Mouse (Mus musculus) small intestine, adult 10 weeks (tissue): ENCODE measurements around the gene Nob1. TPM values are rescaled to one million over a fixed set of nuclear protein-coding genes. Genes with fewer than 3 reads are reported as not detected.

Experiments used
- polyA plus RNA-seq: library from polyadenylated mRNA; stranded (reverse); fragments of 350-450 nt; fragmentation: Illumina TruSeq; extraction: RNeasy Lipid Tissue Mini Kit (QIAGEN cat#74804); gene quantifications from one replicate; pipeline ENCODE4 v1.2.3, GENCODE M21; 2014; ENCODE audit warnings: low replicate concordance

Nob1 gene
- polyA plus RNA-seq: 2.0 TPM

DNA sequence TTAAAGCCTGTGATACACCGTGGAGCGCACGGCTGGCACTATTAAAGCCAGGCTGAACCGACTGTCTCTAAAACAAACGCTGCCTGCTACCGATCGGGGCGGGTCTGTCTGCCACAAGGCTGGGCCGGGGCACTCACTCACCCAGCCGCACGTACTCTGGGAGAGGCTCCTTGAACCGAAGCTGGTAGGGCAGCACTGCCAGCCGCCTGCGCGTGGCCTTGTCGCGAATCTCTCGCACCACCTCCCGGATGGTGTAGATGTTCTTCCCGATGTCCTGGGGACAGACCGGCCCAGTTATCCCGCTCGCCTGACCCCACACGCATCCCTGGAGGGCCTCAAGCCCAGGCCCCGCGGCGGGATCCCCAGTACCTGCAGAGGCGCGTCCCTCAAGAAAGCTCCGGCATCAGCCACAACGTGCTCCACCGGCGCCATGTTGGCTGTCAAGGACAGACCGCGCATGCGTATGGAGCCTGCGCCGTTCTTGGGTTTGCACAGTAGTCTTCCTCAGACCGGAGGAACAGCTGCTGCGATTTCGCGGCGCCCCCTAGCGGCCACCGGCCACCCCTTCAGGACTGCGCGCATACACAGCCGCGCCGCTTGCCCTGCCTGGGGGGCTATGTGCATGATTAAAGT, at the start of gene Nob1:
Gene Nob1 (minus strand): TSS at position 455 of the 633 bp plus-strand sequence.

GRCm38 (mm10) chr8:107435962-107436831, 11.3 kb upstream of the Nob1 start, which contains the start of gene Wwp2:
Gene Wwp2, plus strand, starts transcription at chr8:107436365.

DNA sequence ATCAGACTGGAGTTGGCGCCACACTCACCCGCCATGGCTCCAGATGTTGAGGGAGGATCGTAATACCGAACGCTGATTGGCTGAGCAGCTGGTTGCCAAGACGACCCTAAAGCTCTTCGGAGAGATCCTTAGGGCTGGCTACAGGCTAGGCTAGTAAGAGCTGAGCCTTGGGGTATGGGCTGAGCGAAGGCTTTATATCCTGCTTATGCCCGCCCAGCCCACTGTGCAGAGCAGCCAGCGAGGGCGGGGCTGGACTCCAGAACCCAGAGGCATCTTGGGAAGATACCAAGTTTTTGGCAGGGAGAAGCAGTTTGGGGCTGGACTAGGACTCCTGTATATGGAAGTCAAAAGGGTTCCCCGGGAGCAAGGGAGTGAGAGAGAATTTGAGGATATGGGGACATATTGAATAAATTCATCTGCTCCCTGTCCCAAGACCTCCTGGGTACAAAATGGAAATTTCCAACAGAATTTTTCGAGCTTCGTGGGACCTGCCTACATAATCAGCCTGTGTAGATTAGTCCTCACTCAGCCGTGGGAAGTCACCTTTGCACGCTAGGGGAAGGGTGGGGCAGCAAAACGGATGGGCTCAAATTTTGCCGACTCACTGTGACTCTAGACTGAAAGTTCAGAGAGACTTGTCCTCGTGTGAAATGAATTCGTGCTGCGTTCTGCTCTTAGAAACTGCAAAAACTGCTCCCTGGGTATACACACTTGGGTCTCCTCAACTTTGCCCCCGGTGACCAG, 21.6 kb downstream of the Nob1 start, which contains the start of gene Nqo1:
Gene Nqo1 (minus strand): TSS at position 169 of the 744 bp plus-strand sequence.

Other genes with a start within 250 kb of the Nob1 start
- 77.4 TPM for gene Nfat5, start 131.6 kb downstream of the Nob1 start, polyA plus RNA-seq
- gene Nqo1, start 21.8 kb downstream of the Nob1 start, polyA plus RNA-seq: 64.2 TPM
- gene Wwp2, start 11.3 kb upstream of the Nob1 start, polyA plus RNA-seq: 6.6 TPM
- 55.9 TPM for gene Psmd7, start 163.4 kb upstream of the Nob1 start, polyA plus RNA-seq